Mouse (Mus musculus): ENCODE results near the gene Lpar2.

The Lpar2 gene

GRCm38 (mm10) chr8:69822386-69823191 is at the start of gene Lpar2:
TSS of gene Lpar2 (plus strand) at chr8:69822429.
- peak; percentile 51 to 77 for DNase-seq (ENCODE audit: low spot score in 2 of 2)

DNA sequence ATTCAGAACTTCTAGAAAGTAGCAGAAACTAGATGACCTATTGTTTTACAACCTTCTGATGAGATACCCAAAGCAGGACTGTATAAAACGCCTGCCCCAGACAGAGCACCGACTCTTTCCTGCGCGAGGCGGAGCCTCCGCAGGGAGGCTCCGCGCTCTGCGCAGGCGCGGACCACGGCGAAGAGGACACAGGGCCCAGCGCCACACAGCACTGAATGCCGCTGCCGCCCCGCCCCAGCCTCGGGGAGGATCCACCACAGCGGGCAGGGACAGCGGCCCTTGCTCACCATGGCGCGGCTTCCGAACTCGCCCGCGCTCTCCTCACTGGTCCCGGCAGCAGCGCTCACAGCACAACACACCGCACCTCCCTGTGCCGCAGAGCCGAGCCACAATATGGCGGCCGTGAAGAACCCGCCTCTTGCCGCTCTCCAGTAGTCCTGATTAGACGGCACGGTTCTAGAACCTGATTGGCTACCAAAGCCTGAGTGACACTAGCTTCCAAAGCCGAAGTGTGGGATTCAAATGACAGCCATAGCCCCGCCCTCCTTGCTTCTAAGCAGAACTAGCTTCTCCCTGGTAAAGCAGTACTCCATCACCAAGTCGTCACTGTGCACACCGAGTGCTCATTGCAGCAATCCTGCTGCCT is 47.6 kb upstream of the Lpar2 start, which contains the start of gene Gm20422:
Gene Gm20422, minus strand, starts transcription at position 384 of the 646 bp plus-strand sequence.
- DNase-seq (ENCODE audit: low spot score in 2 of 2): peak; percentile 86 to 92

DNA sequence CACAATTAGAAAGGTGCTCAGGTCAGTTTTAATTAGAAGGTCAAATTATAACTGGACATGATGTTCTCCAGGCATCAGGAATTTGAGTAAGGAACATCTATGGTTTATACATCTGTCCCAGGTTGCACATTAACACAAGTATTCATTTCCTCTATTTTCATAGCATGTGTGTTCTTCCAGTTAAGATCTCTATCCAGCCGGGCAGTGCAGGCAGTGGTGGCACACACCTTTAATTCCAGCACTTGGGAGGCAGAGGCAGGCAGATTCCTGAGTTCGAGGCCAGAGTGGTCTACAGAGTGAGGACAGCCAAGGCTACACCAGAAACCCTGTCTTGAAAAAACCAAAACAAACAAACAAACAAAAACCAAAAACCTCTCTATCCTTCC is 47.1 kb upstream of the Lpar2 start:
- peak; percentile 10 to 57 for DNase-seq (ENCODE audit: low spot score in 2 of 2)

GRCm38 (mm10) chr8:69777111-69777510 is 45.1 kb upstream of the Lpar2 start:
- peak in 1 of 2 experiments; percentile 12 for DNase-seq (ENCODE audit: low spot score in 2 of 2)

DNA sequence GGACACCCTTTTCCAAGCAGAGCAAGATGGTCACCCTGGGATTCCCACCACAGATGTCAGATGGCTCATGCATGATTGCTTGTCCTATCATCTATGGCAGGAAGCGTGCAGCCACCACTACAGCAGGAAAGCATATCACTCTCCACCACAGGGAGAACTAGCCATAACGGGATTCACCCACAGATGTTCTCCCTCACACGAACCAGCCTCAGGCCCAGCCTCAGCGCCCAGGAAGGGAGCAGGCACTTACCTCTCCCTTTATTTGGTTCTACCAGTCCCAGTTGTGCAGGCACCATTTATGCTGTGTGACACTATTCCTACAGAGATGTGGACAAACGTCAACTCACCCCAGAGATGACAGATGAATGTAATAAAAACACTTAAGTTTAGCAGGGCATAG is 33.1 kb upstream of the Lpar2 start:
- peak; percentile 13 to 58 for DNase-seq (ENCODE audit: low spot score in 2 of 2)

GRCm38 (mm10) chr8:69789731-69790130 is 32.5 kb upstream of the Lpar2 start:
- peak; percentile 12 to 52 for DNase-seq (ENCODE audit: low spot score in 2 of 2)

GRCm38 (mm10) chr8:69790364-69790763 is 31.9 kb upstream of the Lpar2 start:
- DNase-seq (ENCODE audit: low spot score in 2 of 2): peak; percentile 11 to 60

- peak; percentile 88 to 94 for DNase-seq (ENCODE audit: low spot score in 2 of 2)
These were observed 31.4 kb upstream of the Lpar2 start, which contains the start of the genes Atp13a1 and Zfp866 for GRCm38 (mm10) chr8:69790773-69791367. TSS of gene Atp13a1 (plus strand) at chr8:69791163. TSS of gene Zfp866 (minus strand) at chr8:69791178.

DNA sequence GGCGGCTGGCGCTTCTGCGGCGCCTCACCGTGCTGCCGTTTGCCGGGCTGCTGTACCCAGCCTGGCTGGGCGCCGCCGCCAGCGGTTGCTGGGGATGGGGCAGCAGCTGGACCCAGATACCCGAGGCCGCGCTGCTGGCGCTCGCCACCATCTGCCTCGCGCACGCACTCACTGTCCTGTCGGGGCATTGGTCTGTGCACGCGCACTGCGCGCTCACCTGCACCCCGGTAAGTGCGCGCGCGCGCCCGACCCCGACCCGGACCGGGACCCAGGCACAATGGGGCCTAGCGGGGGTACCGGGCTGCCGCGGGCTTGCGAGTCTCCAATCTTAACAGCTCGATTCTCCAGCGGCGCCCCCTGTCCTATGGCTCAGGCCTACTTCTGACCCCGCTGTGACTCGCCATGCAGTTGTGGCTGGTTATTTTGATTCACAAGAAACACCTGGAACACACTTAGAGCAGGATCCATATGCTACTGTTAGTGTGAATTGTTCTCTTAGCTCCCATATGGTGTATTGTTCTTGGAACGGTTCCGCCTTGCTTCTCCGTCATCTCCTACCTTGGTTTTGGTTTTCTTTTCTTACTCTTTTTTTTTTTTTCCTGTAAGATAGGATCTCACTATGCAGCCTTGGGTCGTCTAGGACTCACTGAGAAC is 30.7 kb upstream of the Lpar2 start:
- peak; percentile 47 to 80 for DNase-seq (ENCODE audit: low spot score in 2 of 2)

DNA sequence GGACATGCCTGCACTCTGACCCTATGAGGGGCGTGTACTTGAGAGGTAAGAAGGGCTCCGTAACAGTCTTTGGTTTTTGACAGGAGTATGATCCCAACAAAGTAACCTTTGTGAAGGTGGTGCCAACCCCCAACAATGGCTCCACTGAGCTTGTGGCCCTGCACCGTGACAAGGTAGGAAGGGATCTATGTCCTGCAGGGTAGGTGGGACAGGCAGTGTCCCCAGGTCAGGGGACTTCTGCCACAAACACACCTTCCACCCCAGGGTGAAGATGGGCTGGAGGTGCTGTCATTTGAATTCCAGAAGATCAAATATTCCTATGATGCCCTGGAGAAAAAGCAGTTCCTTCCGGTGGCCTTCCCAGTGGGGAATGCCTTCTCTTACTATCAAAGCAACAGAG is 28.6 kb upstream of the Lpar2 start:
- peak; percentile 9 to 54 for DNase-seq (ENCODE audit: low spot score in 2 of 2)

DNA sequence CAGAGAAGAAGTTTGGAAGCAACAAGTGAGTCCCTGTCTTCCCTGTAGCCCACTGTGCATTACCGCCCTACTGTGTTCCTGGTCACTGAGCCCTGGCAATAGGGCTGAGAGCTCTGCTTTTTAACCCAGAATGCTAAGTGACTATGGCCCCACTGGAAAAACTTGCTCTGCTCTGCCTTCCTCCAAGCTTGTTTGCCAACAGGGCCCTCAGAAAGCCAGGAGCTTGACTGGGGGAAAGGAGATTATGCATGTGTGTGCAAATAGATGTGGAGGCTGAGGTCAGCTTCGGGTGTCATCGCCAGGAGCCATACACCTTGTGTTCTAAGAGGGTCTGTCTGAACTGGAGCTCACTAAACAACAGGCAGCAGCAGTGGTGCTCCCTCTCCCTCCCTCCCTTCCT is 28.1 kb upstream of the Lpar2 start:
- DNase-seq (ENCODE audit: low spot score in 2 of 2): peak; percentile 9 to 45

GRCm38 (mm10) chr8:69794901-69795300 is 27.3 kb upstream of the Lpar2 start:
- DNase-seq (ENCODE audit: low spot score in 2 of 2): peak in 1 of 2 experiments; percentile 4

GRCm38 (mm10) chr8:69796721-69797345 is 25.4 kb upstream of the Lpar2 start:
- DNase-seq (ENCODE audit: low spot score in 2 of 2): peak; percentile 10 to 54

- peak; percentile 9 to 58 for DNase-seq (ENCODE audit: low spot score in 2 of 2)
These were observed 24.6 kb upstream of the Lpar2 start for GRCm38 (mm10) chr8:69797661-69798060.

DNA sequence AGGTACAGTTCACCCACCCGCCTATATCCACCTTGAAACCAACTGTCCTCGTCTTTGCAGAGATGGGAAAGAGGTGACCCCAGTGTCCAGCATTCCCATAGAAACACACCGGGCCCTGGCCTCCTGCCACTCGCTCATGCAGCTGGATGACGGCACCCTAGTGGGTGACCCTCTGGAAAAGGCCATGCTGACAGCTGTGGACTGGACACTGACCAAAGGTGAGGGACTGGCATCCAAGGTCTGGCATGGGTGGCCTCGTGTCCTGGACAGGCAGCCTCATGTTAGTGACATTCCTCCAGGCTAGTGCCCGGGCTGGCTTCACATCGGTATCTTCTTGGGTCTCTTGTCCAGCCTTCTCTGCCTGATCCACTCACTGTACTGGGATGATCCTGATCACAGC is 23.0 kb upstream of the Lpar2 start:
- peak; percentile 12 to 59 for DNase-seq (ENCODE audit: low spot score in 2 of 2)

DNA sequence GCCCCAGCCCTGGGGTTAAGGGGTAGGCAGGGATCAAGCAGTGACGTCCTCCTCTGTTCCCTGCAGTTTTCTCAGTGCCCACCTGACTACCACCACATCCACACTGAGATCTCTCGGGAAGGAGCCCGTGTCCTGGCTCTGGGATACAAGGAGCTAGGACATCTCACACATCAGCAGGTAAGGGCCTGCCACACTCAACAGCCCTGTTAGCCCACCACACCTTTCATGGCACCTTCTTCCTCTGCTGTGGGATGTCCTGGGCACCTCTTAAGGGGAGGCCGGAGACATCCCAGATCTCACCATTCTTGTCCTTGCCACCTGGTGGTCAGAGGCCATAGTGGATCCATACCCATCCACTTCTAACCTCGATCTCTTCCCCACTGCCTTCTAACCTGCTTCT is 22.3 kb upstream of the Lpar2 start:
- peak; percentile 10 to 50 for DNase-seq (ENCODE audit: low spot score in 2 of 2)

DNA sequence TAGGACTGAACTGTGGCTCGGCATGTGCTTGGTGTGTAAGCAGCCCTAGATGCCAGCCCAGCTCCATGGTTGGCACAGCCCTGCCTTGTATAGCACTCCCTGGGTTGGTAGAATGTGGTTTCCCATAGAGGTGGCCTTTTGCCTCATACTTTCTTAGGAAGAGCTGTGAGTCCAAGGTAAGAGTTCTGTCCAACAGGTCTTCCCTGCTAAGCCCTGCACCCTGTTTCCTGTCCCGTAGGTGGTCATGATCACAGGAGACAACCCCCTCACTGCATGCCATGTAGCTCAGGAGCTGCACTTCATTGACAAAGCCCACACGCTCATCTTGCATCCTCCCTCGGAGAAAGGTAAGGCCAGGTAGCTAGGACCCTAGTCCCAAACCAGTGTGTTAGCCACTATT is 20.4 kb upstream of the Lpar2 start:
- peak; percentile 5 to 50 for DNase-seq (ENCODE audit: low spot score in 2 of 2)

DNA sequence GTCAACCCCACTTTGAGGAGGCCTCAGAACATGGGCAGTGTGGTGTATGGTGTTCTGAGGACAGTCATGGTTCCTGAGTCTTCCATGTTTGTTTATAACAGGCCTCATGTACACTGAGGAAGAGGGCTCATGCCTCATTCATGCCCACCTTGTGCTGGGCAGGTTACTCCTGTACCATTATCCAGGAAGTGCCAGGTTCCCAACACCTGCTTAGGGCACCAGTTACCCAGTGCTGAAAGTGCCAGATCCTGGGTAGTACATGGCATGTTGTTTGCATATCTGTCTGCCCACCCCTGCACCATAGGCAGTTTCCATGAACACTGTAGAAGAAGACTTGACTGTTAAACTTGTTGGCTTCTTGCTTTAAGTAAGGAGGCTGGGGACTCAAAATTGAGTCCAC is 20.0 kb upstream of the Lpar2 start:
- DNase-seq (ENCODE audit: low spot score in 2 of 2): peak in 1 of 2 experiments; percentile 4

DNA sequence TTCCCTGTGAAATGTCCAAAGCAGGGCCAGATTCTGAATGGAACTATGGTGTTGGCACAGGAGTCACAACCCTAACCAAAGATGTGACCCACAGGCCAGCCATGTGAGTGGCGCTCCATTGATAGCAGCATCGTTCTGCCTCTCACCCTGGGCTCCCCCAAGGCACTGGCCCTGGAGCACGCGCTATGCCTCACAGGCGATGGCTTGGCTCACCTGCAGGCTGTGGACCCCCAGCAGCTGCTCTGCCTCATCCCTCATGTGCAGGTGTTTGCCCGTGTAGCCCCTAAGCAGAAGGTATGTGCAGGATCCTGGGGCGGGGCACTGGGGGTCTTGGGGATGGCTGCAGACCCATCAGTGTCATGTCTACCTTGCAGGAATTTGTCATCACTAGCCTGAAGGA is 18.9 kb upstream of the Lpar2 start:
- peak; percentile 13 to 60 for DNase-seq (ENCODE audit: low spot score in 2 of 2)

GRCm38 (mm10) chr8:69804537-69804936 is 17.7 kb upstream of the Lpar2 start:
- DNase-seq (ENCODE audit: low spot score in 2 of 2): peak; percentile 3 to 51

GRCm38 (mm10) chr8:69805086-69805485 is 17.1 kb upstream of the Lpar2 start:
- DNase-seq (ENCODE audit: low spot score in 2 of 2): peak; percentile 9 to 60
